Mouse (Mus musculus) large intestine, adult 2 months (tissue): ENCODE measurements around the gene Ap5b1. TPM values are rescaled to one million over a fixed set of nuclear protein-coding genes. Genes with fewer than 3 reads are reported as not detected.
A peak's percentile ranks its signal among the peaks of the same experiment; 100 is the strongest.

ENCODE experiments used
- DNase-seq: peaks from one replicate; pipeline ENCODE4 v3.0.0-alpha.2; 2012; ENCODE audit warnings: low read depth, low spot score
- WGBS: fragments of 180-500 bp; shearing (Covaris S2); methylation state at CpG from one replicate; pipeline ENCODE4 v1.1.7; 2018; 5-methylcytosine and 5-hydroxymethylcytosine counted together
- polyA plus RNA-seq: library from polyadenylated mRNA; depleted of rRNA; stranded (reverse); fragments of >200 nt; gene quantifications from 2 replicates; pipeline ENCODE4 v1.2.3, GENCODE M21; 2012; rRNA removed

Gene Ap5b1
- polyA plus RNA-seq, 1 experiment, result 11.9 TPM

DNA sequence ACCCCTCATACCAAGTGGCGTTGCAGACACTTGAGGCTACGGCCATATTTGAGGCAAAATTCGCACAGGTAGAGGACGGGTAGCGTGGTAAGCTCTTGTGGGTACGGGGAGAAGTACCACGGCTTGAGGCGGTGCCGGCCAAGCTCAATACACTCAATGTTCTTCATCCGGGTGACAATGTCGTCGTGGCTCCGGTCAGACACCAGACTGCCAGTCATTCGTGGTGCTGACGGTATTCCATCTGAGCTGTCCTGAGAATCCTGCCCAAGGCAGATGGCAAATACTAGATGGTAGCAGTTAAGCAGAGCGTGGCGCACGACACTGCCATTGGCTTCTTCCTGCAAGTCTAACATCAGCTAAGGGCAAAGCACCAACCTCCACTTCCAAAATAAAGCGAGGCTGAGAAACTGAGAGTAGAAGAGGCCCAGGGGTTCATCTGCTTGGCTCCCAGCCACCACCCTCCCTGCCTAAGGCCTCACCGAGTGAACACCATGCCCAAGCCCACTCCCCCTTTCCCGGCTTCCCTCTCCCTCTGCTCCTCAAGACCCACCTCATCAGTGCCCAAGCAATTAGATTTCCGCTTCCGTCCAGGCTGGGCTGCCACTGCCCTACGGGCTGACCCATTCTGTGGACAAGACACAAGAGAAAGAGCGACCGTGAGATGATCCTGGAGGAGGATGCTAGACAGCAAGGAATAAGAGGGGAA is 40.0 kb downstream of the Ap5b1 start:
- WGBS, result 94% methylated on average over 26 of the region's 26 CpGs
- no peak for DNase-seq

DNA sequence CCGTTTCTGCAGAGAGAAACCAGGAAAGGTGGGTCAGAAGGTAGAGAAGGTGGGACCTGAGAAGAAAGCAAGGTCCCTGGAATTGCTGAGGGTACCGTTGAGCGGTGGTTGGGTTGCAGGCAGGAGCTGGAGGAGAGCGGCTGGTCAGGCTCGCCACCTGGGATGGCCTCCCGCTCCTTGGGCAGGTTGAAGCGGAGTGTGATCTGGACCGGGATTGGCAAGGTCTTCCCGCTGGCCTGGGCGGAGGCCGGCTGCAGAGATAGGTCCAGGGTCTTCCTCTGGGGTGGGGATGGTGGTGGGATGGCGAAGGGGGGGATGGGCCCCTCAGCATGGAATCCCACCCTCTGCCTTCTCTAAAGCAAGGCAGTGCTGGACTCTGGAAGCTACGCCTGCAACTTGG is 40.9 kb downstream of the Ap5b1 start:
- 96% methylated on average over 13 of the region's 13 CpGs for WGBS
- no peak for DNase-seq

DNA sequence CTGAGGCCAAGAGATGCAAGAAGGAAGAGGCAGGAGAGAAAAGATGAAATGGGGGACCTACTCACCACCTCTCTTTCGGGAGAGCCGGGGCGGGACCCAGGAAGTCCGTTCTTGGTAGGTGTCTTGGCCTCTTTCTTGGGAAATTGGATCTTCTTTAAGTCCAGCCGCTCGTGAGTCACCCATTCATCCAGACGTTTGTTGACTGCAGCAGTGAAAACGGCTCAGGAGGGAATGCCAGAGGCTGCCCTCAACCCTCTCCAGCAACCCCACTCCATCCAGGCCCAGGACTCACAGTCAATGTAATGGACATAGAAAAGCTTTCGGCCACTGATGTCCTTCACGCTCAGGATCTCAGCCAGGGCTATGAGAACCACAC is 41.3 kb downstream of the Ap5b1 start:
- no peak for DNase-seq
- 40% methylated on average over 10 of the region's 10 CpGs for WGBS

DNA sequence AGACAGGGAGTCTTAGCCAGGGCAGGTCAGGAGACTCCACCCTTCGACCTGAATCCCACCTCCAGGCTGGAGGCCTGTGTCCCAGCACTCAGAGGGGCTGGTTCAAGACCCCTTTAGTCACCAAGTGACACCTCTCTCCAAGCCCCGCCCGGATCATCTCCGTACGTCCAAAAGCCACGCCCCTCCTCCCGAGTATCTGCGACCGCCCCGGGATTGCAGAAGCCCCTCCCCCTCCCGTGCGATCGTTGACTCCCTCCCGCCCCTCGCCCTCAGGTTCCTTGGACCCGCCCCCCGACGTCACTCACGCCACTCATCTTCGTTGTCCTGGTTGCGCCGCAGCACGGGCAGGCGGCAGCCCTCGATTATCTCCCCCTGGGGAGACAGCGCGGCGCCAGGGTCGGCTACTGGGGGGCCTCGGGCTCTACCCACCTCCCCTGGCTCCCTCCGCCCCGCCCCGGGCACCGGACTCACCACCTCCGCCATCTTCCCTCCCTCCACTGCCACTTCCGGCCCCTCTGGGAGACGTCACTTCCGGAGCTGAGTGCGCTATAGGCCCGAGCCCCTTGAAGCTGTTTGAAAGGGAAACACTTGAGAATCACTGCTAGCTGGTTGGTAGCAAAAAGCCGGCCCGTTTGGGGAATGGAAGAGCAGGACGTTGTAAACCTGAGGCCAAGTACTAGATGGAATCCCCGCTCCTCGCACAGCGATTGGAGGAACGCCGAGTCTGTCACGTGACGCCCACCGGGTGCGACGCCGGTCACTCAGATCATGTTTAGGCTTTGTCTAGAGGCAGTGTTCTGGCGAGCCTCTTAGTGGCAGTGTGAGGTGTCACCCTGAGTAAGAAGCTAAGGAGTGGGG is 42.0 kb downstream of the Ap5b1 start, which contains the start of gene Kat5:
TSS of gene Kat5 (minus strand) at position 691 of the 858 bp plus-strand sequence.
- DNase-seq, result peak; percentile 67
- WGBS, result under 1% methylated on average over 55 of the region's 55 CpGs

DNA sequence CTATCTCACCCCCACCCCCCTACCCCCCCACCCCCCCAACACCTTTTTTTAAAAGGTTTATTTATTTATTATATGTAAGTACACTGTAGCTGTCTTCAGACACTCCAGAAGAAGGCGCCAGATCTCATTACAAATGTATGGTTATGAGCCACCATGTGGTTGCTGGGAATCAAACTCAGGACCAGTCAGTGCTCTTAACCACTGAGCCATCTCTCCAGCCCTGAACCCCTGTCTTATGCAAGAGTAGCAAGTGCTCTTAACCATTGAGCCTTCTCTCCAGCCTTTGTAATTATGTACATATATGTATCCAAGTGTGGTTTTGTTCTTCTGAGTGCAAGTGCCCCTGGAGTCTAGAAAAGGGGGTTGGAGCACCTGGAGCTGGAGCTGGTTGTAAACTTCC is 44.1 kb downstream of the Ap5b1 start:
- WGBS, result 96% methylated on average over 1 of the region's 1 CpGs
- DNase-seq, result no peak

DNA sequence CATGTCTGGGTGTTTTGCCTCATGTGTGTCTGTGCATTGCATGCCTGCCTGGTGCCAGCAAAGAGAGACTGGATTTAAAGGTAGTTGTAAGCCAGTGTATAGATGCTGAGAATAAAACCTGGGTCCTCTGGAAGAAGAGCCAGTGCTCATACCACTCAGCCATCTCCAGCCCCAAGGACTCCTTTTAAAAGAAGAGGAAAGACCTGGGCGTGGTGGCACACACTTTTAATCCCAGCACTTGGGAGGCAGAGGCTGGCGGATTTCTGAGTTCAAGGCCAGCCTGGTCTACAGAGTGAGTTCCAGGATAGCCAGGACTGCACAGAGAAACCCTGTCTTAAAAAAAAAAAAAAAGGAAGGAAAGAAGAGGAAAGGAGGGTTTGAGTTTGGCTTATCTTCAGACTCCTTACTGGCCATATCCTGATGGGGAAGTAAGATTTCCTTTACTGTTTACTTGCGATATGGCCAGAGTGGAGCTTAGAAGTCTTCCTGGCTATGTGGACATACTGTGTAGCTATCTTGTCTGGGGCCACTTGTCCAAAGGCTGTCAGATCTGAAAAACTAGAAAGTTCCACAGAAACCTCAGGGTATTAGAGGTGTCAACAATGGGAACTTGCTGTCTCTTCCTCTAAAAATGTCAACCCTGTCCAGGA is 45.1 kb downstream of the Ap5b1 start:
- 72% methylated on average over 3 of the region's 3 CpGs for WGBS

DNA sequence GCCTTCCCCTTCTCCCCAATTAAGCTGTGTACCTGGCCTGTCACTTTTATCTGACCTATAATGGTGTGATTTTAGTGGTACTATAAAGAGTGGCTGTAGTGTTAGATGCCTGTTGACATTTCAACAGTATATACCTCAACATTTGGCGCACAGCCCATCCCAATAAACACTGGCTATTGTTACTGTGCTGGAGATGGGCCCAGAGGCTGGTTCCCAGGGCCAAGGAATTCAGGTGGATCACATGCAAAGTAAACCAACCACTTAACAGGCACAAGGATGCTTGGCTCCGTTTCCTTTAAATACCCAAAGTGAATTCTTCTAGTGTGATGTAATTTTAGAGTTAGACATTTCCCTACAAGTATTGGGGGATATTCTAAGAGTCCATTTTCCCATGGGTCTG is 47.1 kb downstream of the Ap5b1 start:
- DNase-seq, result peak; percentile 87
- 14% methylated on average over 2 of the region's 2 CpGs for WGBS

More for the DNA sequence above, 45.1 kb downstream of the Ap5b1 start:
- DNase-seq, result no peak

DNA sequence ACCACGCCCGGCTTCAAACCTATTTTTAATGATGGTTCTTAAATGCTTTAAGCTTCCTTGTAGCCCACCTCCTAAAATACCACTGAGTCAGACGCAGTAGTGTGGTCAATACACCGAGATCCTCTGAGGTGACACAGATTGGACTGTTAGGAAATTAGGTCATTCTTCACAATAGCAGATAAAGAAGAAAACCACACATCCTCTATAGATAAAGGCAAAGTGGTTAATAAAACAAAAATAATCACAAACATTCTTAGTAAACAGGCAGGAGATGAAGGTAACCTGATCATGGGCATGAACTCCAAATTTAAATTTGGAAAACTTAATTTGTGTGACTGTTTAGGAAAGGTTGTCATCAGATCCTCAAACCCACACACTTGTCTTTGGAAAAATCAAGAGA is 52.2 kb downstream of the Ap5b1 start:
- WGBS, result 83% methylated on average over 4 of the region's 4 CpGs
- DNase-seq, result no peak

Other genes with a start within 250 kb of the Ap5b1 start
- not detected in 2 replicates for gene Catsper1, start 232.3 kb upstream of the Ap5b1 start, polyA plus RNA-seq
- 287 and 392 TPM in 2 replicates for gene Cst6, start 218.5 kb upstream of the Ap5b1 start, polyA plus RNA-seq
- 26.9 and 35.5 TPM in 2 replicates for gene Eif1ad, start 201.3 kb upstream of the Ap5b1 start, polyA plus RNA-seq
- 196 and 232 TPM in 2 replicates for gene Banf1, start 200.9 kb upstream of the Ap5b1 start, polyA plus RNA-seq
- gene Sart1, start 179.3 kb upstream of the Ap5b1 start, polyA plus RNA-seq, result 23.3 and 25.3 TPM in 2 replicates
- gene Tsga10ip, start 165.5 kb upstream of the Ap5b1 start, polyA plus RNA-seq, result 0.45 and 1.2 TPM in 2 replicates
- gene Drap1, start 143.0 kb upstream of the Ap5b1 start, polyA plus RNA-seq, result 98.0 and 108 TPM in 2 replicates
- gene AI837181, start 142.9 kb upstream of the Ap5b1 start, polyA plus RNA-seq, result 51.9 and 55.5 TPM in 2 replicates
- gene Fosl1, start 120.5 kb upstream of the Ap5b1 start, polyA plus RNA-seq, result 0.12 and 0.60 TPM in 2 replicates
- 2.1 and 2.4 TPM in 2 replicates for gene Ccdc85b, start 110.1 kb upstream of the Ap5b1 start, polyA plus RNA-seq
- gene Fibp, start 107.4 kb upstream of the Ap5b1 start, polyA plus RNA-seq, result 140 and 162 TPM in 2 replicates
- gene Ctsw, start 99.5 kb upstream of the Ap5b1 start, polyA plus RNA-seq, result 12.4 and 14.9 TPM in 2 replicates
- 30.2 and 37.5 TPM in 2 replicates for gene Efemp2, start 94.1 kb upstream of the Ap5b1 start, polyA plus RNA-seq
- 23.6 and 29.1 TPM in 2 replicates for gene Mus81, start 79.6 kb upstream of the Ap5b1 start, polyA plus RNA-seq
- gene Cfl1, start 77.6 kb upstream of the Ap5b1 start, polyA plus RNA-seq, result 697 and 725 TPM in 2 replicates
- 0.14 and 0.15 TPM in 2 replicates for gene 1700020D05Rik, start 64.2 kb upstream of the Ap5b1 start, polyA plus RNA-seq
- gene Snx32, start 57.5 kb upstream of the Ap5b1 start, polyA plus RNA-seq, result 3.2 and 3.7 TPM in 2 replicates
- gene Ovol1, start 7.4 kb upstream of the Ap5b1 start, polyA plus RNA-seq, result 26.6 and 45.5 TPM in 2 replicates
- gene Rnaseh2c, start 33.8 kb downstream of the Ap5b1 start, polyA plus RNA-seq, result 45.1 and 47.1 TPM in 2 replicates
- 43.6 and 54.2 TPM in 2 replicates for gene Kat5, start 42.2 kb downstream of the Ap5b1 start, polyA plus RNA-seq
- gene Rela, start 69.5 kb downstream of the Ap5b1 start, polyA plus RNA-seq, result 46.7 and 47.6 TPM in 2 replicates
- gene Sipa1, start 95.7 kb downstream of the Ap5b1 start, polyA plus RNA-seq, result 34.3 and 39.7 TPM in 2 replicates
- 71.1 and 90.9 TPM in 2 replicates for gene Map3k11, start 120.7 kb downstream of the Ap5b1 start, polyA plus RNA-seq
- gene Pcnx3, start 120.9 kb downstream of the Ap5b1 start, polyA plus RNA-seq, result 71.8 and 89.0 TPM in 2 replicates
- gene Kcnk7, start 136.3 kb downstream of the Ap5b1 start, polyA plus RNA-seq, result 0.18 TPM in 1 of 2 replicates, not detected in the other
- gene Ehbp1l1, start 158.3 kb downstream of the Ap5b1 start, polyA plus RNA-seq, result 45.1 and 63.8 TPM in 2 replicates
- 65.4 and 79.8 TPM in 2 replicates for gene Fam89b, start 161.6 kb downstream of the Ap5b1 start, polyA plus RNA-seq
- 18.4 and 19.9 TPM in 2 replicates for gene Ltbp3, start 172.9 kb downstream of the Ap5b1 start, polyA plus RNA-seq
- gene Scyl1, start 203.4 kb downstream of the Ap5b1 start, polyA plus RNA-seq, result 53.6 and 70.8 TPM in 2 replicates